Mouse (Mus musculus): ENCODE results near the gene Mrap2.
"Not testable (repeated sequence)": the region's sequence is repeated elsewhere in the genome, so short reads cannot be mapped to it uniquely, and the experiment has no call there.

DNA sequence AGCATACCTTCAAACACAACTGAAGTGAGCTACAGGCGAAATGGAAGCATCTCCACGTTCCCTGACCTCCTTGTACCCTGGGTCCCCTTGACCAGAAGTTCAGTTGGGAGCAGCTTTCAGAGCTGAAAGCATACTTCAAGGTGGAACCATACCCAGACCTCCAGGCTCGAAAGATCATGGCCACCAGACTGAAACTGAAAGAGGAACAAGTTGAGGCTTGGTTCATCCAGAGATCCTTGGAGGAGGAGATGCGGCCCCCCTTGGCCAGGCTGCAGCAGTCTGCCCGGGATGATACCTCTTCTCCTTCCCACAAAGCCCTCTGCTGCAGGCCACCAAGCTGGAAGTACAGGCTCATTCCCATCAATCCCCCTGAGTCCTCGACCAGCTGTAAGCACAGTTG lies 17.1 kb upstream of the Mrap2 start:
- not testable (repeated sequence) for TF ChIP-seq CTCF, POLR2A (IDR thresholded peaks at IDR 0.05; ENCODE audit: insufficient read depth, low read depth, low read length)

Measured in olfactory bulb, adult 2 months (tissue).